Mouse (Mus musculus) MN1 (cell line): ENCODE results near the gene Slit3.

ENCODE experiments used
- DNase-seq: peaks from one replicate; pipeline ENCODE4 v3.0.0-alpha.2; 2016; ENCODE audit warnings: low spot score

Gene Slit3

GRCm38 (mm10) chr11:35198537-35199088 lies 77.6 kb downstream of the Slit3 start:
- peak; percentile 22 for DNase-seq

DNA sequence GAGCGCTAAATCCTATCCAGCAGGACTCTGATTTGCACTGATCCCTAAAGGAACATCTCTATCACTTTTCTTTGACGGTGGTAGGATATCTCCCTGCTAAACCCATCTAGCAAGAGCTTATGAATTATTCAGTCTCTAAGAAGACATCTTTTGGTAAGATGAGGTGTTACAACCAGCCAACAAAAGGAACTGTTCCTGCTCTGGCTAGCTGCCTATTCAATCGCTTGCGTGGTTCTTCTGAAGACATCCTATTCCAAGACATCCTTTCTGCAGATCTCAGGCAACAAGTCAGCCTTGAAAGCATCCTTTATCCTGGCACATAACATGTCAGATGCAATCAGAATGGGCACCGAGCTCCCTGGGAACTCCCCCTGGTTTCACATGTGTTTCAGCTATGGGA lies 81.3 kb downstream of the Slit3 start:
- DNase-seq = no peak

- peak; percentile 16 for DNase-seq
Measured at GRCm38 (mm10) chr11:35203673-35204072, 82.6 kb downstream of the Slit3 start.

- DNase-seq = peak; percentile 27
Measured at GRCm38 (mm10) chr11:35204084-35204483, 83.1 kb downstream of the Slit3 start.

DNA sequence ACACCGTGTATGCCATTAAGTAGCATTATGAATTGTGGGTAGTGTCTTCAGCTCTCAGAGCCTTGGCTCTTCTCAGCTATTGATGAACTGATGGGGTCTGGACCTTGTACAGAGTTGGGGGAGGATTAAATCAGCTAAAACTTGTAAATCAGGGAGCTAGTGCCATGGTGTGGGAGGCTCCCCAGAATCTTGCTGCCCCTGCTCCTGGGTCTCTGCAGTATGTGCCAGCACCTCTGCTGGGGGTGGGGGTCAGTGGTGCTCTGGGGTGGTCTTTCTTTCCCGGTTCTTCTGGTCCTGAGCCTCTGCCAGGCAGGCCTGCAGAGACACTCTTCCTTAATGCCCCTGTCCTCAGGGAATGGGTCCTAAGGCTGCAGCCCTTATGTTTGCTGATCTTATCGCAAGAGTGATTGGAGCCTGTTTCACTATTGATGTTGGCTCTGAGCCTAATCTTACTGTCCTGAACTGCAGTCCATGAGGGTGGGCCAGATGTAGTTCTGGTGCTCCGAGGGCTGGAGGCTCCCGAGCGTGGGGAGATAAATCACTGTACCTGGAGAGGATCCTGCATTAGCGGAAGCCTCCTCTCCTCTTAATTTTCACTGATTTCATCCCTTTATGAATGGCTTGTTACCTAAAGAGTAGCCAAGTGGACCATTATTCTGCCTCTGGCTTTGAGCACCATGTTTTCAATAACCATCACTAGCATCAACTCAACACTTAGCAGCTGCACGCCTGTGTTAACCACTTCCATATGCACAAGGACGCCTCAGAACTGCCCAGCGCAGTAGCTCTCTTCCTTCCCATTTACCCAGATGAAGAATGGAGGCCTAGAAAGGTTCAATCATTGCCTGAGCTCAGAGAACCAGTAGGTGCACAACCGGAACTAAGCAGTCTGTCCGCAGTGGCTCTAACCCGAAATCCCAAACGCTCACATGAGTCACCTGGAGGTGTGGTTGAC lies 90.0 kb downstream of the Slit3 start:
- peak; percentile 93 for DNase-seq

DNA sequence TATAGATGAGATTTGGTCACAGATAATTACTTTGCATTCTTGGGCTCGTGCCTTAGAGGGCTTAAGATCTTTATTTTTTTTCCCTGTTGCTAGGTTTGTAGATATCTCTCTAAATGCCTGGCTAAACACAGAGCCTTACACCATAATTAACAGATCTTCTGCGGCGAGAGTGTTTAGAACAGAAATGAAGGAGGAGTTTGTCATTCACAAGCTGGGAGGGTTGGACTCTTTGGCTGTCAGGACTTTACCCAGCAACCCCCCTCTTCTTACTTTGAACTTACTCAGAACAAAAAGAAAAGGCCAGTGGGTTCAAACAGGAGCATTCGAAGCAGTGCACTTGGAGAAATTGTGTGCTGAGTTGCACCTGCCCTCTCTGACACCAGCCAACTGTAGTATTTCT lies 103.0 kb downstream of the Slit3 start:
- no peak for DNase-seq

DNA sequence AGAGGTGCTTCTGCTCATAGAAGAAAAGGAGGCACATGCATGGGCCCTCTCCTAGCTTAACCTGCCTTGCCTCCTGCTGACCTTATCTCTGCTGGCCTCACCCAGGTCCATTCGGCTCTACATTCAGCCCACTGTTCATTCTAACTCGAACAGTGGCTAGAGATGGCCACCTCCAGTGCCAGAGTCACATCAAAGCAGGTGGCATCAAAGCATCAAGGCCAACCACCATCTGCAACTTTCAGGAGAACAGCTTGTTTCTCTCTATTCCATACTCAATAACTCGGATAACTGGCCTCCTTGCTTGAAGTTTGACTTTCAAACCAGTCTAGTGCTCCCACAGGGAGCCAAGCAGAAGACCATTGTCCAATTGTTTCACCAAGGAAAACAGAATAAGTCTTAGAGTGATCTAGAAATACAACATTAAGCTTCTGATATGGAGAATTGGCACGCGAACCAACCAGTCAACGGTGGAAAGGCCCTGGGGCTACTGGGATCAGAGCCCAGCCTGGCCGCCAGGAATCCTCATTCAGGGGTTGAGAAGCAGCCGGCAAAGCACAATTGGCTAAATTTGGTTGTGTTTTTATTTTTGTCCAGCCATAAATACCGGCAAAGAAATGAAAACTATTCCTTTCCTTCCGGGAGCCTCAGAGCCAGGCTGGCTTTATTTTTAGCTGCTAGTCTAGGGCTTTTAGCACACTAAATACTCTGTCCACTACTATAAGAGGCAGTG lies 110.5 kb downstream of the Slit3 start:
- DNase-seq = no peak

GRCm38 (mm10) chr11:35232321-35232720 lies 111.3 kb downstream of the Slit3 start:
- no peak for DNase-seq

DNA sequence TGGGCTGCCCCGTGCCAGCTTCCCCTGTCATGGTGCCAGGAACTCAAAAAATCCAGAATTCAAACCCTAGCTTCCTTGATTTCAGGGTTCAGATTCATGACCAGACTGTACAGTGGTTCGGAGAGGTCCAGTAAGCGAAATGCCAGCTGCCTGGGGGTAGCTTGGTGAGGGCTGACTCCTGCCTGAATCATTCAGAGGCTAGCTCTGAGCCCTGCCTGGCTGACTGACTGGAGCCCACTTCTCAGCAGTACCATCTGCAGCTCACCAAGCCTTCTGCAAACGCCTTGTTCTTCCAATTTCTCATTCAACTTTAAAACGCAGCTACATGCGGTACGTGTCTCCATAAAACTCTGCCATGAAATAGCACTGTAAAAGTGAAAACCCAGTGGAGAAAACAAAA lies 120.4 kb downstream of the Slit3 start:
- DNase-seq = no peak

DNA sequence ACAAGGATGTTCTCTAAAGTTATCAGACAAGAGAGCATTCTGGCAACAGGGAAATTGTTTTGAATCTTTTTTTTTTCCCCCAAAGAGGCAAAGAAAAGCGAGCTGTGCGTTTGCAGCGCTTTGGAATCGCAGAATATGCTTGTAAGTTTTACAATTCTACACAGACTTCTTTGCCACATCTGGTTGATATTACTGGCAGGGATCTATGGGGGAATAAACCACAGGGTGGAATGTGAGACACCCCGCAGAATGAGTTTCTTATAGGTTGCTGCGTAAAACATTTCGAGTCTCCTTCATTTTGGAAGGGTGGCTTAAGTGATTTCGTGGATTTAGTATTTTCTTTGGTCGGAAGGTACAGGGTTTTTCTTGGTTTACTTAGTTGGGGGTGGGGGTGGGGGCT lies 122.6 kb downstream of the Slit3 start:
- no peak for DNase-seq

GRCm38 (mm10) chr11:35244526-35244925 lies 123.5 kb downstream of the Slit3 start:
- no peak for DNase-seq

DNA sequence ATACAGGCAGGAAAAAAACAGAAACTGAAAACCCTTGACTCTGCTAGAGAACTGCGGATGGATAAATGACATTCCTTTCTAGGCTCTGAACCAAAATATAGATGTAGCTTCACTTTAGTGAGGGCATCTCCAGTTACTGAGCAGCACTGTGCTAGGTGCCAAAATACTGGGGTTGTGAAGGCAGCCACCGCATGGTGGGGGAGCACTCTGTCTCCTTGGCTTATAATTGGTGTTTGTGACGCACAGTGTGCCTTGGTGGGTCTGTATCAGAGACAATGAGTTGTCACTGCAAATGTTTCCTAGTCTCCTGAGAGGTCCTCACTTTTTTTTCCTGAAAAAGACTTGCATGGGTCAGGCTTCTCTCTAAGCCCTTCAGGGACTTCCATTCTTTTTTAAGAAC lies 125.6 kb downstream of the Slit3 start:
- no peak for DNase-seq

DNA sequence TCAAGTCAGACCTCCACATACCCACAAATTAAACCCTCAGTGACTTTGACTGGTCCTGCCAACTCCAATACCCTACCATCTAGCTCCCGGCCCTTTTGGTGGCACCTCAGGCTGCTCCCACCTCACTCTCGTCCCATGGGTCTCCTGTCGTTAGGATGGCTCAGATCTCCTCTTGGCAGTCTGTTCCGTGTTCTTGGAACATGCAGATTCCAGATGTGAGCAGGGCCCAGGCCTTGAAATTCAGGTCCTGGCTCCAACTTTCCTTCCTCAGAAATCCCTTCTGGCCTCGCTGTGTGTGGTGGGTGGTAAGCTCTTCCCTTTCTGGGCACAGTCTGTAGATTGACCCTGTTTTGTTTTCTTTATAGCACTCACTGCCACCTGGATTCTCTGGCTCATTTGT lies 127.1 kb downstream of the Slit3 start:
- DNase-seq = no peak

- peak; percentile 44 for DNase-seq
Measured at GRCm38 (mm10) chr11:35250871-35251418, 129.9 kb downstream of the Slit3 start.

DNA sequence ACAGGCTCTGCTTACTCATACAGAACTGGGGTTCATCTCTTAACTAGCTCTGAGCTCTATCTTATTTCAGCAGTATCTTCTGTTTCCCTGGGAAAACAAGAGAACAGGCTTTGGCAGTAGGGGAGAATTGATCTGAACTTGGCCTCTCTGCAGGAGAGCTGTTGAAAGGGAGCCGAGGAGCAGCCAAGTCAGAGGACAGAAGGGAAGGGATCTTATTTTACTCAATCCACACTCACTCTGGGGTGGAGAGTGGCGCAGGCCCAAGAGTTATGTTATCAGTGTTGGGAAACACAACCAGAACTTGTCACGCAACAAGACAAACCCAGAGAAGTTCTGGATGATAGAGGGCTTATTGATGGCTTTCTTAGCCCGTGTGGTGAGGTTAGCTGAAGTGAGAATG lies 130.9 kb downstream of the Slit3 start:
- no peak for DNase-seq

GRCm38 (mm10) chr11:35257351-35257750 lies 136.3 kb downstream of the Slit3 start:
- no peak for DNase-seq

- DNase-seq = no peak
Measured at GRCm38 (mm10) chr11:35261562-35262087, 140.6 kb downstream of the Slit3 start.

DNA sequence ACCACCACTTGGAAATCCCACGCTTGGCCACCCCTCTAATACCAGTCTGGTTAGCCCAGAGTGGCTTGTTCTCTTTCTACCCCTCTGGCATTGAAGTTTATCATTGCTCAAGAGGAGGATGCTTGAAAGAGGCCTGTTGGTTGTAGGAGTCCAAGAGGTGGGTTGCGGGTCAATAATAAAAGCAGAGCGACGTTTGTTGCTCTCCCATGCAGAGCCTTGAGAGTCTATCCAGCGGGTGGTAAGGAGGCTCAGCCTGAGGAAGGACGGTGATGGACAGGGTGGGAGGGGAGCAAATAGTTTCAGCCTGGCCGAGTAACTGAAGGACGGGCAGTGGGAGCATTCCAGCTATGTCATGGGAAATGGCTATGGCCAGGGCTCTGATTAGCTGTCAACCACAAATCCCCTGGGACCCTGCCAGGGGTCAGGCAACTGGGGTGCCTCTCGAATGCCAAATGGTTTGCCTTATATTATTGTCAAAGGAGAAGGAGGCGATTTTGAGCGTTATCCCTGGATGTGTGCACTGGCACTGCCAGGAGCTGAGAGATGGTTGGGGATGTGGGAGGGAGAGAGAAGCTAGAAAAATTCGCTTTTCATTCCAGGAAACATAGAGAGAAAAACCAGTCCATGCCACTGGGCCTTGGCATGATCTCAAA lies 141.4 kb downstream of the Slit3 start:
- no peak for DNase-seq

DNA sequence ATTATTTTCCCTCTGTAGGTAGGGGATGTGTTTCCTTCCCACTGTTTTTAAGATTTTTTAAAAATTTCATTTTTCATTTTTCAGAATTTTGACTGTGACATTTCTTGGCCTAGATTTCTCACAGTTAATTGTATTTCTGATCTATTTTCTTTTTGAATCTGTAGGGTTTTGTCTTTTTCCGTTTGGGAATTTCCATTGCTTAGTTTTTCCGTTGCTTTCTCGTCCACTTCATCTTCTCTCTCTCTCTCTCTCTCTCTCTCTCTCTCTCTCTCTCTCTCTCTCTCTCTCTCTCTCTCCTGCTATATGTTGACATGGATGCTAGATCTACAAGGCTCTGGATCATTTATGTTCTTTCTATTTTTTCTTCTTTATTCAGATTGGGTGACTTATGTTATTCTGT lies 143.7 kb downstream of the Slit3 start:
- no peak for DNase-seq

- DNase-seq = no peak
Measured at GRCm38 (mm10) chr11:35270396-35270795, 149.4 kb downstream of the Slit3 start.

GRCm38 (mm10) chr11:35273416-35273815 lies 152.4 kb downstream of the Slit3 start:
- DNase-seq = peak; percentile 30

- DNase-seq = no peak
Measured at GRCm38 (mm10) chr11:35274036-35274435, 153.0 kb downstream of the Slit3 start.
